Mouse (Mus musculus) stomach, postnatal 0 days (tissue): ENCODE measurements at regions not wholly inside any gene's neighbourhood (a gene's known extent, or its start where the extent isn't known, plus 50 kb on each side); places are given as distances from the start of the nearest gene placed in this dataset.

Experiments
- ATAC-seq: fragments of 200-750 bp; cut with Nextera tagmentation; 2 replicates; pipeline ENCODE4 v1.8.0; 2017; ENCODE audit not compliant: low FRiP score, low TSS enrichment
- DNase-seq: peaks from one replicate; pipeline ENCODE4 v3.0.0-alpha.2; 2016; ENCODE audit warnings: low spot score
- H3K27ac ChIP-seq: fragments of 300-500 bp; sonication (generic); replicated peaks from 2 replicates; pipeline ENCODE4 v1.5.1; 2014; ENCODE audit warnings: mild to moderate bottlenecking, control low read depth
- H3K27me3 ChIP-seq: fragments of 300-500 bp; sonication (generic); 2 replicates; pipeline ENCODE4 v1.6.1; 2014; ENCODE audit warnings: low read length; ENCODE audit not compliant: control insufficient read depth, insufficient read depth
- H3K36me3 ChIP-seq: fragments of 300-500 bp; sonication (generic); 2 replicates; pipeline ENCODE4 v1.6.1; 2014; ENCODE audit warnings: low read length, mixed read lengths; ENCODE audit not compliant: control insufficient read depth, insufficient read depth
- H3K4me1 ChIP-seq: fragments of 300-500 bp; sonication (generic); replicated peaks from 2 replicates; pipeline ENCODE4 v1.6.1; 2014; ENCODE audit warnings: antibody characterized with exemption; ENCODE audit not compliant: control insufficient read depth, insufficient read depth
- H3K4me2 ChIP-seq: fragments of 300-500 bp; sonication (generic); replicated peaks from 2 replicates; pipeline ENCODE4 v1.6.1; 2014; ENCODE audit warnings: low read depth, mild to moderate bottlenecking, control low read depth, moderate library complexity
- H3K4me3 ChIP-seq: fragments of 300-500 bp; sonication (generic); 2 replicates; pipeline ENCODE4 v1.5.1; 2014; ENCODE audit warnings: low read depth, low read length, control low read depth
- H3K9ac ChIP-seq: fragments of 300-500 bp; sonication (generic); 2 replicates; pipeline ENCODE4 v1.6.1; 2014; ENCODE audit warnings: mild to moderate bottlenecking, low read length, control low read depth, mixed read lengths
- H3K9me3 ChIP-seq: fragments of 300-500 bp; sonication (generic); 2 replicates; pipeline ENCODE4 v1.6.1; 2016; ENCODE audit warnings: low read length; ENCODE audit not compliant: control insufficient read depth
- CTCF ChIP-seq: IDR thresholded peaks from 2 replicates; pipeline ENCODE4 v1.5.1; 2016; ENCODE audit warnings: antibody characterized with exemption, low read depth, mild to moderate bottlenecking, moderate library complexity
- EP300 ChIP-seq: optimal IDR thresholded peaks from 2 replicates; pipeline ENCODE3; 2016; ENCODE audit warnings: antibody characterized with exemption
- WGBS: fragments of 180-500 bp; shearing (Covaris S2); extraction: QIAGEN DNeasy Blood & Tissue Kit; methylation state at CpG from one replicate; pipeline ENCODE4 v1.1.7; 2014; 5-methylcytosine and 5-hydroxymethylcytosine counted together

- DNase-seq: no peak
- Histone ChIP-seq H3K4me3 (no peak overlapping the region), H3K4me1 (no peaks in the 10 kb centered on the region), H3K27me3 (no peaks in the 10 kb centered on the region), H3K27ac (no peak overlapping the region), H3K9me3 (no peaks in the 10 kb centered on the region), H3K9ac (no peak overlapping the region), H3K36me3 (no peaks in the 10 kb centered on the region), H3K4me2 (no peak overlapping the region)
- no peak for TF ChIP-seq EP300
- TF ChIP-seq CTCF: no peak
- no peak for ATAC-seq
- WGBS: 73% methylated on average over 1 of the region's 1 CpGs
Measured at GRCm38 (mm10) chr3:17452984-17453383, 495.2 kb upstream of the Cypt12 start.

GRCm38 (mm10) chr3:17460545-17460944, 487.7 kb upstream of the Cypt12 start:
- ATAC-seq (no peak), DNase-seq (no peak)
- H3K9ac ChIP-seq: no peak overlapping the region
- TF ChIP-seq EP300: no peak
- TF ChIP-seq CTCF: no peak
- no peaks in the 10 kb centered on the region for H3K9me3 ChIP-seq
- H3K27me3 ChIP-seq: no peaks in the 10 kb centered on the region
- no peak overlapping the region for H3K27ac ChIP-seq
- no peak overlapping the region for H3K4me2 ChIP-seq
- no peaks in the 10 kb centered on the region for H3K4me1 ChIP-seq
- 86% methylated on average over 5 of the region's 5 CpGs for WGBS
- H3K36me3 ChIP-seq: no peaks in the 10 kb centered on the region
- no peak overlapping the region for H3K4me3 ChIP-seq

GRCm38 (mm10) chr3:17461365-17461764, 486.8 kb upstream of the Cypt12 start:
- Histone ChIP-seq H3K27me3 (no peaks in the 10 kb centered on the region), H3K4me2 (no peak overlapping the region), H3K9me3 (no peaks in the 10 kb centered on the region), H3K9ac (no peak overlapping the region), H3K4me3 (no peak overlapping the region), H3K27ac (no peak overlapping the region), H3K36me3 (no peaks in the 10 kb centered on the region), H3K4me1 (no peaks in the 10 kb centered on the region)
- DNase-seq (no peak), ATAC-seq (no peak)
- TF ChIP-seq EP300 (no peak), CTCF (no peak)
- 80% methylated on average over 4 of the region's 4 CpGs for WGBS

- H3K4me3 ChIP-seq: no peak overlapping the region
- DNase-seq (no peak), ATAC-seq (no peak)
- H3K4me1 ChIP-seq: no peaks in the 10 kb centered on the region
- H3K9me3 ChIP-seq: no peaks in the 10 kb centered on the region
- H3K27me3 ChIP-seq: no peaks in the 10 kb centered on the region
- no peak for TF ChIP-seq CTCF
- TF ChIP-seq EP300: no peak
- WGBS: 81% methylated on average over 2 of the region's 2 CpGs
- H3K9ac ChIP-seq: no peak overlapping the region
- H3K36me3 ChIP-seq: no peaks in the 10 kb centered on the region
- no peak overlapping the region for H3K4me2 ChIP-seq
- no peak overlapping the region for H3K27ac ChIP-seq
Measured at GRCm38 (mm10) chr3:17473812-17474211, 474.4 kb upstream of the Cypt12 start.

GRCm38 (mm10) chr3:17489240-17490142, 458.7 kb upstream of the Cypt12 start:
- H3K36me3 ChIP-seq: no peaks in the 10 kb centered on the region
- no peak overlapping the region for H3K27ac ChIP-seq
- no peaks in the 10 kb centered on the region for H3K9me3 ChIP-seq
- no peak for DNase-seq
- TF ChIP-seq EP300 (no peak), CTCF (no peak)
- no peaks in the 10 kb centered on the region for H3K4me1 ChIP-seq
- H3K4me2 ChIP-seq: no peak overlapping the region
- no peak overlapping the region for H3K4me3 ChIP-seq
- ATAC-seq: no peak
- no peak overlapping the region for H3K9ac ChIP-seq
- H3K27me3 ChIP-seq: no peaks in the 10 kb centered on the region
- WGBS: 19% methylated on average over 4 of the region's 4 CpGs

- no peaks in the 10 kb centered on the region for H3K4me1 ChIP-seq
- H3K4me3 ChIP-seq: no peak overlapping the region
- no peak overlapping the region for H3K27ac ChIP-seq
- no peak overlapping the region for H3K4me2 ChIP-seq
- H3K36me3 ChIP-seq: no peaks in the 10 kb centered on the region
- DNase-seq (no peak), ATAC-seq (no peak)
- H3K27me3 ChIP-seq: no peaks in the 10 kb centered on the region
- no peak overlapping the region for H3K9ac ChIP-seq
- H3K9me3 ChIP-seq: no peaks in the 10 kb centered on the region
- no peak for TF ChIP-seq EP300
- no peak for TF ChIP-seq CTCF
Measured at GRCm38 (mm10) chr3:17490632-17491031, 457.6 kb upstream of the Cypt12 start.
